Mouse (Mus musculus): ENCODE measurements around the gene Dctn1. TPM values are rescaled to one million over a fixed set of nuclear protein-coding genes. Genes with fewer than 3 reads are reported as not detected.
A peak's percentile ranks its signal among the peaks of the same experiment; 100 is the strongest.

Dctn1 gene
- polyA plus RNA-seq, 1 experiment from 2014 or later = 78.1 TPM

DNA sequence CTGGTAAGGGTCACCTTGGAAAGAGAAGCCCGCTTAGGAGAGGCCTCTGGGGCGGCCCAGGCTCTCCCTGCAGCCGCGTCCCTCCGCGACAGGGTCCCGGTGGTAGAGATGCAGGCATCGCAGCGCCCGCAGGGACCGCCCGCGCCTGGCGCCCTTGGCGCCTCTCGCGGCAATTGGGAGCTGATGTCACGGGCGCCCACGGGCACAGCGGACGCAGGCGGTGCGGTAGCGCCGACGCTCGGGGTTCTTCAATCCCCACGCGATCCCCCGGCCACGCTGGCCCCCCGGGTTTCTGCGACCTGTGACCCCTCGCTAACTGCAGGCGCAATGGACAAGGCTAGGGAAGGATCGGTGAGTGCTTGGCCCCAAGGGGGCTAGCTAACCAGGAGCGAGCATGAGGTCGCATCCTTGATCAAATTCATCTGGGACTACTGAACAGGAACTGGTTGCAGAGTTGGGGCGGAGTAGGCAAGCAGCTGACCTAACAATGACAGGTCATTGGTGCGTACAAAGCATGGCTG lies 23.4 kb upstream of the Dctn1 start:
- Histone ChIP-seq H3K4me1 (ENCODE audit: control insufficient read depth, insufficient read depth, low read length) (peaks cover 26% of the 10 kb centered on the region), H3K27ac (ENCODE audit: low read length) (peak overlapping the region; percentile 66), H3K4me2 (ENCODE audit: low read depth, low read length) (peak overlapping the region; percentile 77), H3K36me3 (ENCODE audit: control insufficient read depth, insufficient read depth) (no peaks in the 10 kb centered on the region), H3K27me3 (ENCODE audit: control insufficient read depth, insufficient read depth, low read length) (no peaks in the 10 kb centered on the region), H3K4me3 (ENCODE audit: low read length) (peak overlapping the region; percentile 50), H3K9ac (ENCODE audit: low read length) (peak overlapping the region; percentile 79), H3K9me3 (replicated peaks; ENCODE audit: control insufficient read depth, low read length) (no peaks in the 10 kb centered on the region)
- 6% methylated on average over 41 of the region's 41 CpGs for WGBS
- peak; percentile 17 for ATAC-seq (replicated peaks; ENCODE audit: extremely low read depth, insufficient read depth, low FRiP score)

DNA sequence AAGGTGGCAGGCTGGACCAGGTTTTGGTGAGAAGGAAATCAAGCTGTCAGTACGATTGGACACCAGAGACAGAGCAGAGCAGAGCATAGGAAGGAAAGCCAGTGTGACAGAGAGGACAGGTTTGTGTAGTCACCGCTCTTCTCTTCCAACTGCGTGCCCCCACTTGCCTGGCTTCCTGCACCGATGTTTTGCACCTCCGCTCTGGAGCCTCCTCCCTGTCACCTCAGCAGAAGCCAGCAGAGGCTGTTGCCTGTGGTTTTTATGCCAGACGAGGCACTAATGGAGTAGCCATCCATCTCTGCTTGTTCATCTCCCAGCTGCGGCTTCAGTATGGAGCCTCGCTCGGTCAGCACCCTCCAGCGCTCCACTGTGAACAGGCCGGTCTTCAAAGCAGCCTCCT lies 22.8 kb upstream of the Dctn1 start:
- 51% methylated on average over 11 of the region's 11 CpGs for WGBS
- Histone ChIP-seq H3K4me2 (ENCODE audit: low read depth, low read length) (peak overlapping the region; percentile 77), H3K9ac (ENCODE audit: low read length) (peak overlapping the region; percentile 35; the same call in 1 of the 2 replicates), H3K4me3 (ENCODE audit: low read length) (peak overlapping the region; percentile 50), H3K4me1 (ENCODE audit: control insufficient read depth, insufficient read depth, low read length) (peaks cover 23% of the 10 kb centered on the region), H3K27ac (ENCODE audit: low read length) (no peak overlapping the region), H3K36me3 (ENCODE audit: control insufficient read depth, insufficient read depth) (peaks cover under 1% of the 10 kb centered on the region), H3K9me3 (replicated peaks; ENCODE audit: control insufficient read depth, low read length) (no peaks in the 10 kb centered on the region), H3K27me3 (ENCODE audit: control insufficient read depth, insufficient read depth, low read length) (no peaks in the 10 kb centered on the region)
- ATAC-seq (replicated peaks; ENCODE audit: extremely low read depth, insufficient read depth, low FRiP score) = no peak

- WGBS = 60% methylated on average over 2 of the region's 2 CpGs
- Histone ChIP-seq H3K27ac (ENCODE audit: low read length) (no peak overlapping the region; the same call in 1 of the 2 replicates), H3K27me3 (ENCODE audit: control insufficient read depth, insufficient read depth, low read length) (no peaks in the 10 kb centered on the region), H3K4me3 (ENCODE audit: low read length) (no peak overlapping the region), H3K36me3 (ENCODE audit: control insufficient read depth, insufficient read depth) (peaks cover 10% of the 10 kb centered on the region), H3K4me2 (ENCODE audit: low read depth, low read length) (no peak overlapping the region), H3K4me1 (ENCODE audit: control insufficient read depth, insufficient read depth, low read length) (peaks cover 12% of the 10 kb centered on the region), H3K9me3 (replicated peaks; ENCODE audit: control insufficient read depth, low read length) (no peaks in the 10 kb centered on the region), H3K9ac (ENCODE audit: low read length) (no peak overlapping the region)
- no peak for ATAC-seq (replicated peaks; ENCODE audit: extremely low read depth, insufficient read depth, low FRiP score)
Measured at GRCm38 (mm10) chr6:83145209-83145608, 20.5 kb upstream of the Dctn1 start.

GRCm38 (mm10) chr6:83145805-83146204 lies 19.9 kb upstream of the Dctn1 start:
- peaks cover 12% of the 10 kb centered on the region for H3K4me1 ChIP-seq (ENCODE audit: control insufficient read depth, insufficient read depth, low read length)
- peak overlapping the region; percentile 3; the same call in 1 of the 2 replicates for H3K4me2 ChIP-seq (ENCODE audit: low read depth, low read length)
- no peaks in the 10 kb centered on the region for H3K9me3 ChIP-seq (replicated peaks; ENCODE audit: control insufficient read depth, low read length)
- H3K27ac ChIP-seq (ENCODE audit: low read length) = peak overlapping the region; percentile 66
- no peak for ATAC-seq (replicated peaks; ENCODE audit: extremely low read depth, insufficient read depth, low FRiP score)
- peaks cover 10% of the 10 kb centered on the region for H3K36me3 ChIP-seq (ENCODE audit: control insufficient read depth, insufficient read depth)
- H3K27me3 ChIP-seq (ENCODE audit: control insufficient read depth, insufficient read depth, low read length) = no peaks in the 10 kb centered on the region
- H3K4me3 ChIP-seq (ENCODE audit: low read length) = no peak overlapping the region
- H3K9ac ChIP-seq (ENCODE audit: low read length) = no peak overlapping the region
- 61% methylated on average over 9 of the region's 9 CpGs for WGBS

- H3K4me2 ChIP-seq (ENCODE audit: low read depth, low read length) = no peak overlapping the region
- no peak overlapping the region for H3K9ac ChIP-seq (ENCODE audit: low read length)
- no peak overlapping the region for H3K27ac ChIP-seq (ENCODE audit: low read length)
- H3K4me3 ChIP-seq (ENCODE audit: low read length) = no peak overlapping the region
- WGBS = 62% methylated on average over 7 of the region's 7 CpGs
- peaks cover 10% of the 10 kb centered on the region for H3K36me3 ChIP-seq (ENCODE audit: control insufficient read depth, insufficient read depth)
- H3K27me3 ChIP-seq (ENCODE audit: control insufficient read depth, insufficient read depth, low read length) = no peaks in the 10 kb centered on the region
- no peaks in the 10 kb centered on the region for H3K9me3 ChIP-seq (replicated peaks; ENCODE audit: control insufficient read depth, low read length)
- ATAC-seq (replicated peaks; ENCODE audit: extremely low read depth, insufficient read depth, low FRiP score) = no peak
- peaks cover 4% of the 10 kb centered on the region for H3K4me1 ChIP-seq (ENCODE audit: control insufficient read depth, insufficient read depth, low read length)
Measured at GRCm38 (mm10) chr6:83147280-83147679, 18.4 kb upstream of the Dctn1 start.

- H3K27me3 ChIP-seq (ENCODE audit: control insufficient read depth, insufficient read depth, low read length) = no peaks in the 10 kb centered on the region
- no peak overlapping the region for H3K9ac ChIP-seq (ENCODE audit: low read length)
- WGBS = 38% methylated on average over 8 of the region's 8 CpGs
- peaks cover 16% of the 10 kb centered on the region for H3K36me3 ChIP-seq (ENCODE audit: control insufficient read depth, insufficient read depth)
- no peaks in the 10 kb centered on the region for H3K9me3 ChIP-seq (replicated peaks; ENCODE audit: control insufficient read depth, low read length)
- H3K4me1 ChIP-seq (ENCODE audit: control insufficient read depth, insufficient read depth, low read length) = peaks cover 7% of the 10 kb centered on the region
- ATAC-seq (replicated peaks; ENCODE audit: extremely low read depth, insufficient read depth, low FRiP score) = no peak
- no peak overlapping the region for H3K4me2 ChIP-seq (ENCODE audit: low read depth, low read length)
- no peak overlapping the region for H3K4me3 ChIP-seq (ENCODE audit: low read length)
- no peak overlapping the region for H3K27ac ChIP-seq (ENCODE audit: low read length)
Measured at GRCm38 (mm10) chr6:83151721-83152120, 14.0 kb upstream of the Dctn1 start.

DNA sequence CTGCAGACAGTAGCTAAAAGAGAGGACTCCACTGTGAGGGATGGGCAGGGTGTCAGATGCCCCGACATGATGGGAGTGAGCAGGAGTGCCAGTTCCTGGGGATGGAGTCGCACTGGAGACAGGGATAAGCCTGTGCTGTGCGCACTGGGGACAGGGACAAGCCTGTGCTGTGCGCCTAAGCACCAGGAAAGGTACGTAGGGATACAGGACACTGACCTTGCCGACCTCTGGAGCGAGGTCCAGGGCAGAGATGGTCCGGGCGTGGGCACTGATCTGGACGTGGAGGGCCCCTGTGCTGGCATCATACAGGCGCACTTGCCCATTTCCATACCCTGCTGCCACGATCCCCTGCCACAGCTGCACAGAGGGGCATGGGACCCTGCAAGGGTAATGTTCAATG lies 12.7 kb upstream of the Dctn1 start:
- Histone ChIP-seq H3K9me3 (replicated peaks; ENCODE audit: control insufficient read depth, low read length) (no peaks in the 10 kb centered on the region), H3K27ac (ENCODE audit: low read length) (no peak overlapping the region), H3K4me1 (ENCODE audit: control insufficient read depth, insufficient read depth, low read length) (peaks cover 7% of the 10 kb centered on the region), H3K9ac (ENCODE audit: low read length) (no peak overlapping the region), H3K4me3 (ENCODE audit: low read length) (no peak overlapping the region), H3K27me3 (ENCODE audit: control insufficient read depth, insufficient read depth, low read length) (no peaks in the 10 kb centered on the region), H3K36me3 (ENCODE audit: control insufficient read depth, insufficient read depth) (peaks cover 14% of the 10 kb centered on the region), H3K4me2 (ENCODE audit: low read depth, low read length) (no peak overlapping the region)
- no peak for ATAC-seq (replicated peaks; ENCODE audit: extremely low read depth, insufficient read depth, low FRiP score)
- WGBS = 86% methylated on average over 12 of the region's 12 CpGs

GRCm38 (mm10) chr6:83153485-83153884 lies 12.2 kb upstream of the Dctn1 start:
- ATAC-seq (replicated peaks; ENCODE audit: extremely low read depth, insufficient read depth, low FRiP score) = no peak
- Histone ChIP-seq H3K36me3 (ENCODE audit: control insufficient read depth, insufficient read depth) (peaks cover 13% of the 10 kb centered on the region), H3K9ac (ENCODE audit: low read length) (no peak overlapping the region), H3K27ac (ENCODE audit: low read length) (no peak overlapping the region), H3K9me3 (replicated peaks; ENCODE audit: control insufficient read depth, low read length) (no peaks in the 10 kb centered on the region), H3K4me1 (ENCODE audit: control insufficient read depth, insufficient read depth, low read length) (peaks cover 7% of the 10 kb centered on the region), H3K4me2 (ENCODE audit: low read depth, low read length) (no peak overlapping the region), H3K4me3 (ENCODE audit: low read length) (no peak overlapping the region), H3K27me3 (ENCODE audit: control insufficient read depth, insufficient read depth, low read length) (no peaks in the 10 kb centered on the region)
- 67% methylated on average over 5 of the region's 5 CpGs for WGBS

DNA sequence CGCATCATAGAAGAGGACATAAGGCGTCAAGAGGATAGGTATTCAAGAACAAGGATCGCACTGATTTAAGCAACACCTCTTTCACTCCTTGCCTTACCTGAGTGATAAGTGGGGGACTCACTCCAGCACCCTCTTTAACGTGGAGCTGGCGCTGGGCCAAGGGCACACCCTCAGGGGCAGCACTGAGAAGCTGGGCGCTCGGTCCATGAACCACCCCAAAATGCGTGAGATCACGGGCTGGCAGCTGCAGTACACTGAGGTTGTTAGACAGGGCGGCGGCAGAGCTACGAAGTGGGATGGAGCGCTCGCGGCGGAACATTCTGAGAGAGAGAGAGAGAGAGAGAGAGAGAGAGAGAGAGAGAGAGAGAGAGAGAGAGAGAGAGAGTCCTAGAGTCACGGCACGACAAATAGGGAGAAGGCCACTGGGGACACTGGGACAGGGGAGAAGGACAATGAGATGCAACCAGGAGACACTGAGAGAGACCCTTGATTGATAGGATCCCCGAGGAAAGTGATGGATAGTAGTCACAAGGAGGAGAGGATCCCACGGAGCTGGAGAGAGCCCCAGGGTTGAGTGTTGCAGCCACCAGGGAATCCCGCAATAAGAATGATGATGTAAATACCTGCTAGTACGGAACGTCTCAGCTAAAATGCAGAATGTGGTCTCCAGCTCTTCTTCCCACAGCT lies 10.0 kb upstream of the Dctn1 start:
- peak overlapping the region; percentile 68 for H3K9ac ChIP-seq (ENCODE audit: low read length)
- WGBS = 7% methylated on average over 23 of the region's 23 CpGs
- H3K27ac ChIP-seq (ENCODE audit: low read length) = no peak overlapping the region
- H3K36me3 ChIP-seq (ENCODE audit: control insufficient read depth, insufficient read depth) = peaks cover 6% of the 10 kb centered on the region
- H3K4me1 ChIP-seq (ENCODE audit: control insufficient read depth, insufficient read depth, low read length) = peaks cover 7% of the 10 kb centered on the region
- H3K27me3 ChIP-seq (ENCODE audit: control insufficient read depth, insufficient read depth, low read length) = peaks cover 4% of the 10 kb centered on the region
- peak overlapping the region; percentile 61 for H3K4me3 ChIP-seq (ENCODE audit: low read length)
- peak; percentile 1; the same call in 1 of the 2 replicates for ATAC-seq (replicated peaks; ENCODE audit: extremely low read depth, insufficient read depth, low FRiP score)
- no peaks in the 10 kb centered on the region for H3K9me3 ChIP-seq (replicated peaks; ENCODE audit: control insufficient read depth, low read length)
- peak overlapping the region; percentile 92 for H3K4me2 ChIP-seq (ENCODE audit: low read depth, low read length)
